Mouse (Mus musculus) urinary bladder, postnatal 14 days (tissue): Measurements from ENCODE around the gene Nt5m.
A peak's percentile ranks its signal among the peaks of the same experiment; 100 is the strongest.

ENCODE experiments used
- DNase-seq: peaks from one replicate; pipeline ENCODE4 v3.0.0; 2021; ENCODE audit warnings: low spot score

Nt5m gene

DNA sequence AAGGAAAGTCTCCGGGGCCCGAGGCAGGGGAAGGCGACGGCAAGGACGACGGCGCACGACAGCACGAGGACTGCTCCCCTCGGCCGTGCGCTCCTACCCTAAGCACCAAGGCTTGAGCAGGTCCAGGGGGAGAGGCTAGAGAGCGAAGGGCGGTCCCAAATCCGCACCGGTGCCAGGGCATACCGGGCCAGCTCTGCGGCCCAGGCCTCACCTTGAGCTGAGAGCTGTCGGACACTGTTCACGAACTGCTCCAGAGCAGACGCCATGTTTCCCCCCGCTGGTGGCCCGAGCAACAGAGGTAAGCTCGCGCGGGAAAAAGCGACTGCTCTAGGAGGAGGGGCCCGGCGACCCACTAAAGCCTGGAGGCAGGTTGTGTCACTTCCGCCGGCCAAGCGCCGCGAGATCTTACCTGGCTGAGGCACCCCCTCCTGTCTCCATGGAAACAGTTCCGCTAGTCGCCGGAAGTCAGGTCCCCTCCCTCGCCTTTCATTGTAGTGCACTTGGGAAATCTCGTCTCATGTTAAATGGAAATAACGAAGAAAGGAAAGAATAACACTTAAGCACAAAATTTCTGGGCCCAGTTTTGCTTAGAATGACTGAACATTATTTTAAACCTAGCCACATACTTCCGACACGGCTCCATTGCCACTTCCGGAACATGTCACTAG, 346 bp downstream of the Nt5m start, which contains the start of gene Cops3:
TSS of gene Cops3 (minus strand) at position 380 of the 668 bp plus-strand sequence.
- DNase-seq, result peak; percentile 96

DNA sequence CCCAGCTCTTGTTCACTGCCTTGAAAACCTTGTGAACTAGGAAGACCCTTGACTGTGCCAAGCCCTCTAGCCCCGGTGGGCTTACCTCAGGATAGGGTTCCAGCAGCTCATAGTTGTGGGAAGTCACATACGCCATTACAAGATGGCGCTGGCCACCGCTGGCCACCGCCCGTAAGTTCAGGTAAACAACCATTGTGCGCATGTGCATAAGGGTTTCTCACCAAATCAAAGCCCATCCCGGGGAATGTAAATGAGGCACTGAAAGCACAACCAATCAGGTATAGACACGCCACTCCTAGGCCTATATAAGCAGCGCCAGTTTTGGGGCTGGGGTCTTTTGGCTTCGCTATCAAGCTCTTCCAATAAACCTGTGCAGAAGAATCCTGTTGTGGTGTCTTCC, 7.1 kb downstream of the Nt5m start:
- no peak for DNase-seq

DNA sequence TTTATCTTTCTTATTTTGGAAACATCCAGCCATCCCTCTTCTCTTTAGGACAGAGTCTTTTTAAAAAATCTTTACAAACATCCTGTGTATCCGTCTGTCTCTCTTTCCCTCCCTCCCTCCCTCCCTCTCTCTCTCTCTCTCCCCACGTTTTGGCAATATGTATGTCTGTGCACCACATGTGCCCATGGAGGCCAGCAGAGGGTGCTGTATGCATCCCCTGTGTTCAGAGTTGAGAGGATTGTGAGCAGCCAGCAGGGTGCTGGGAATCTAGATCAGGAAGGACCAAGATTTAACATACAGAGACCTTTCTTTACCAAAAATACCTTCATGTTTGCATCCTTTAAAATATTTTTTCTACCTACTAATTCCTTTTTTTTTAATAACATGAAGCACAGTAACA, 7.9 kb downstream of the Nt5m start:
- peak; percentile 48 for DNase-seq

DNA sequence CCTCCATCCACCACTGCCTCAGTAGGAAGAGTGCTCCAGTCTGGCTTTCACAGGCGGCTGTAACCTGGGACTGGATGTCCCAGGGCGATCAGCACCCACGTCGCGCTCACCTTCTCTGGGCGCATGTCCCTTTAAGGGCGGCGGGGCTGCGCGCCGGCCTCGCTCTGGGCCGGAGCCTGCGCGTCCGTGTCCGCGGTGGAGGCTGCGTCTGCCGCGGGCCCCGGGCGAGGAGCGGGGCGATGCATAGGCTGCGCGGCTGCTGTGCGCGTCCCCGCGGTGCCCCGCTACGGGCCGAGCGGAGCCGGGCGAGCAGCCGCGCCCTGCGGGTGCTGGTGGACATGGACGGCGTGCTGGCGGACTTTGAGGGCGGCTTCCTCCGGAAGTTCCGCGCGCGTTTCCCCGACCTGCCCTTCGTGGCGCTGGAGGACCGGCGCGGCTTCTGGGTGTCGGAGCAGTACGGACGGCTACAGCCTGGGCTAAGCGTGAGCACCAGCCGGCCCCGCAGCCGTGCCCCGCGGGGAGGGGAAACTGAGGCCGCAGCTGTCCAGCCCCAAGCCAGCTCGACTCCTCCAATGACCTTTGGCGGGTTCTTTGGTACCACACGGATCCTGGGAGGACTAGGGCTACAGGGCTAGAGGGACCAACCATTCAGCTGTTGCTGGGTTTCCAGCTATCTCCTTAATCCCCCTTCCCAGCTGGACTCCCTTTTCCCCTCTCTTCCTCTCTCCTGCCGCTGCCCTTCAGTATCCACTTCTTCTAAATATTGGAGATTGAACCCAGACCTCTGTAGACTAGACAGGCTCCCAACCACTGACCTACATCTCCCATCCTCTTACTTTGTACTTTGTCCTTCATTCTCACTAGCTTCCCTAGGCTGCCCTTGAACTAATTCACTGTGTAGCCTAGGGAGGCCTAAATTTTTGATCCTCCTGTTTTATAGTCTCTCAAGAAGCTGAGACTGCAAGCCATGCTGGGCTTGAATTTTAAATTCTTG, 8.9 kb downstream of the Nt5m start:
- DNase-seq, result peak; percentile 80

DNA sequence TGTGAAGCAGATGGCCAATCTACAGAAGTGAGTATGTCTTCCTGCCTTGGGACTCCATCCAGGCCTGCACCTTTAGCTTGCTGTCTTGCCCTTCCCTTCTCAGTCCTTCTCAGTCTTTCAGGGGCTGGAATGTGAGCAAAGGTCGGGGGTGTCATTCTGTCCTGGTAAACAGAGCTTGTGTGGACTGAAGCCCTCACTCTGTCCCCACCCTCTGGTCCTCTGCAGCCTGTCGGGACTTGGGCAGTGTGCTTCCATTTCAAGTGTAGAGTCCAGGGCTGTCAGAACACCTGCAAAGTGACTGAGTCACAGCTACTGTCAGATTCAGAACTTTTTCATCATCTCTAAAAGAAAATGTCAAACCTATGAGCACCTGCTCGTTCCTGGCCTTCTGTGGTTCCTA, 13.6 kb downstream of the Nt5m start:
- no peak for DNase-seq

DNA sequence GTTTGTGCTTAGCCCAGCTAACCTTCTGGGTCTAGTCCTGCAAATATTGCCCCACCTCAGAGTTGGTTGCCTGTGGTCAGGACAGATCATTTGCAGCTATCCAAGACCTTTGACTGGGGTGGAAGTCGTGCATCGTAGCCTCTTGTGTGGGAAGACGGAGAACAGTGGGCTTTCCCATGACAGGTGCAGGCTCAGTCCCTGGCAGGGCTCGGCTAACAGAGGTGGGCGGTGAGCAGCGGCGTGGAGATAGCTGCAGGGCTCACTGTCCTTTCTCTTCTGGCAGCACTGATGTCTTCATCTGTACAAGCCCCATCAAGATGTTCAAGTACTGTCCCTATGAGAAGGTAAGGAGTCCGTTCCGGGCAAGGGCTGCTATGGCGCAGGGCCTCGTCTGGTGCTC, 21.2 kb downstream of the Nt5m start:
- DNase-seq, result no peak

GRCm38 (mm10) chr11:59864316-59864715, 25.1 kb downstream of the Nt5m start:
- no peak for DNase-seq

DNA sequence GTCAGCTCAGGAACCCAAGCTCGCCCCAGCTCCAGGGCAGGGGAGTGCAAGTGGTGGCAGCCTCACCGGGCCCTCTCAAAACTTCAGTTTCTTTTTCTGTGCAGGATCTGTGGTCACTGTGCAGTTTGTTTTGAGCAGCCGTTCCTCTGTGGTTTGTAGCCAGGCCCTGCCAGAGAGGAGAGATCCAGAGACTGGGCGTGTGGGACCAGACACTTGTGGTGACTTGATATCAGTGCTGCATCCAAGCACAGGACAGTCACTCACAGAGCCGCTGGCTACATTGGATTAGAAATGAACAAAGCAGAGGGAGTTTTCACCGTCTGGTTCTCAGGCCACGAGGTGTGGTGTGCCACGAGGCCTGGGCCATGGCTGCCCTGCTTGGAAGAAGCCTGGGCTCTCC, 32.9 kb downstream of the Nt5m start:
- no peak for DNase-seq

GRCm38 (mm10) chr11:59880031-59880430, 40.8 kb downstream of the Nt5m start:
- DNase-seq, result peak; percentile 80

- DNase-seq, result no peak
Observed at GRCm38 (mm10) chr11:59885217-59885986, 46.2 kb downstream of the Nt5m start.

DNA sequence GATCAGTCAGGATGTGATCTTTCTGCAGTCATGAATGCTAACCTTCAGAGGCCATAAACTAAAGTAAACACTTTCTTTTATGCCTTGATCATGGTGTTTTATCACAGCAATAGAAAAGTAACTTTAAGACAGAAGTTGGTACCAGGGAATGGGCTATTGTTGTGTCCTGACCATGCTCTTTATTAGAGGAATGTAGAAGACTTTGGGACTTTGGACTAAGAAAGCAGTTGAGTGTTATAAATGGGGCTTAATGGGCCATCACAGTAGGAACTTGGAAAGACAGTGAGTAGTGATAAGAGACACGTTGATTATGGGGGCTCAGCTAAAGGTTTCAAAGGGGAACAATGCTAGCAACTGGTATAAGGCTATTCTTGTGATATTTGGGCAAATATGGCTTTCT, 47.7 kb downstream of the Nt5m start:
- DNase-seq, result no peak

- no peak for DNase-seq
Observed at GRCm38 (mm10) chr11:59888151-59888550, 48.9 kb downstream of the Nt5m start.

DNA sequence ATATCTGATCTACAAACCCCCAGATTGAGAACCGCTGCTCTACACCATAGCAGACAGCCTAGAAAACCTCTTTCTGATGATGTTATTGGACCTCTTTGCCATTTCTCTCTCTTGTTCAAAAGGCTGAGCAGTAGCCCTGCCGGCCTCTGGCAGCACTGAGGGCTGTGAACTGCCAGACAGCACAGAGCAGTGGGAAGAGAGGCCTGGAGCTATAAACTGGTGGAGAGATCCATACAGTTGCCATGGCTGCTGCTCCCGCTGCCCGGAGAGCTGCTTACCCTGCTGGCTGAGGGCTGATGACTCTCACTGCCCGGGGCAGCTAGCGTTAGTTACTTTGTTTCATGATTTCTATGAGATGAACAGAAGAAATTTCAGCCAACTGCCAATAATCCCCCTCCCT, 52.6 kb downstream of the Nt5m start:
- DNase-seq, result no peak

DNA sequence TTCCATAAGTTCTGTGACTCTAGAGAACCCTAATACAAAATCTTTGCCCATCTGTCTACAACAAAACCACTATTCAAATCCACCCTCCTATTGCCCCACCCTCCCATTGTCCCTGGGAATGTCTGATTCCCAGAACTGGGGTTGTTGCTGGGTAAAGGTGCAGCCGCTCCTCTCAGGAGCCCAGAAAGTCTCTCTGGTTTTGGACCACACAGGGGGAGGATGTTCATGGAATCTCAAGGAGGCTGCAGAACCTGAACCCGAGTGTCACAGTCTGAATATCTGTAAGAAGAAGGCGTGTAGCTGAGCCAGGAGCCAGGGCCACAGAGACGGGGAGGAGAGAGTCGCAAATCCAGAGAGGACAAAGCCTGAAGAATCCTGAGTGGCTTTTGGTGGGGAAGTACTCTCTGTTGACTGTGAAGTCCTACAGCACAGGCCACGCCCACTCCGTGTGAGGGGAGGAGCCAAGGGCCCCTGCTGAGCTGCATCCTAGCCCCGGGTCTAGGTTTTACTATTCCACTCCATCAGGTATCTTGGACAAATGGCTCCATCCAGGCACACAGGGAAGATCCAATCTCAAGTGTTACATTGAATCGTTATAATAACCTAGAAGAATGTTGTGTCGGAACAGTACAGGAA, 54.0 kb downstream of the Nt5m start:
- no peak for DNase-seq

- DNase-seq, result peak; percentile 24
Observed at GRCm38 (mm10) chr11:59894916-59895315, 55.7 kb downstream of the Nt5m start.

- DNase-seq, result no peak
Observed at GRCm38 (mm10) chr11:59895316-59895715, 56.1 kb downstream of the Nt5m start.

DNA sequence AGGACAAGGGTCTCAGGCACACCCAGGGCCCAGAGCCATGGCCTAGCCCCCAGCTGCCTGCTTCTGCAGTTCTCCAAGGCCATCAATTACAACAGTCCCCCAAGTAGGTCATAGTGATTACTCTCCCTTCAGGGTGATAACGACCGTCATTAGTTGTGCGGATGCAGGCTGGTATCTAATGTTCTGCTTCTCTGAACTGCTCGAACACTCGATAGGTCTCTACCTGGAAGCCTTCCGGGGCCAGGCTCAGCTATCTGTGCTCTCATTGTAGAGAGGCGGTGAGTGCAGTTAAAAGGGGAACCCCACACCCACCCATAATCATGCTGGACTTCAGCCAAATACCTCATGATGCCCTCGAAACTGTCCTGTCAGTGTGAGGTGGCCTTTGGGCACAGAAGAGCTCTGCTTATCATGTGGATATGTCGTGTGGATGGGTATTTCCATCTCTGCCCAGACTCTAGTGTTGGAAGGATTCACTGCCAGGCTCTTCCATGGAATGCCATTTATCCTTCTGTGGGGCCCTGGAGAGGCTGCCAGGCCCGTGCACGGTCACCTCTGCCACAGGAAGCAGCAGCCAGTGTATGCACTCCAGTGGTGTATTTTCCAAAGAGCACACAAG, 58.8 kb downstream of the Nt5m start:
- DNase-seq, result no peak

DNA sequence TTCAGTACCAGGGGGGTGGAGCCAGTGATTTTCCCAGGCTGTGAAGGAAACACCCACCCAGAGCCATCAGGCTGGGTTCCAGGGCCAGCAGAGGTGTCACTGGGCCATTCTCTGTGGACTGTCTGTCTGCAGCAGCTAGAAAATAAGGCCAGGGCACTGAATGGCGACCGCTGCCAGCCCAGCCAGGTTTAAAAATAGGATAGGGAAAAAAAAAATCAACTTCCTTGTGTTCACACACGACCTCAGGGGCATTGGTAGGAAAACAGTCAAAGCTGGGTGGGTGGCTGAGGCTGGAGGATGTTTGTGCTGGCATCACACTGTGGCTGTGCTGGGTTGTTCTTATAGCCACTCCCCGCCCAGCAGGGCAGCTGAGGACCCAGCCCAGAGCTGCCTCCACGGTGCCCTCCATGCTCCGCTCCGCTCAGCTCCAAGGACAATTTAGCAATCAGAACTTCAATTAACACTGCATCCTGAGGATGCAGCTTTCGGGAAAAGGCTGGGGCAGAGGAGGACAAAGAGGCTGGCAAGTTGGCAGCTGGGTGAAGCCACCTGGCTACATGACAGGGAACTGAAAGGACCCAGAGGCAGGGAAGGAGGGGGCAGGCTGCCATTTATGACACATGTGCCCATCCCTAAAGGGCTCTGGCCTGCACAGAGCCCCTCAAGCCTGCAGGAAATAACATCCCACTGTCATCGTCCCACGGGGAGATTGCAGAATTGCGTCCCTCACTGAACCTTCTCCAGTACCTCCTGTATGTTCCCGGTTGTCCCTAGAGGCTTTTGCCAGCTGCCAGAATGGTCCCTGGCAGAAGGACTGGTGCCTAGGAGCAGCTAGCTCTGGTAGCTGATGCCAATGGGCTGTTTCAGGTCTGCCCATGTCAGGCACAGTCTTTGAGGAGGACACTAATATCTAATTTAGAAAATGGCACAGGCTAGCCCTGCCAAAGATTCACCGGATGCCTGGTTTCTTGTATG, 60.8 kb downstream of the Nt5m start:
- DNase-seq, result no peak

DNA sequence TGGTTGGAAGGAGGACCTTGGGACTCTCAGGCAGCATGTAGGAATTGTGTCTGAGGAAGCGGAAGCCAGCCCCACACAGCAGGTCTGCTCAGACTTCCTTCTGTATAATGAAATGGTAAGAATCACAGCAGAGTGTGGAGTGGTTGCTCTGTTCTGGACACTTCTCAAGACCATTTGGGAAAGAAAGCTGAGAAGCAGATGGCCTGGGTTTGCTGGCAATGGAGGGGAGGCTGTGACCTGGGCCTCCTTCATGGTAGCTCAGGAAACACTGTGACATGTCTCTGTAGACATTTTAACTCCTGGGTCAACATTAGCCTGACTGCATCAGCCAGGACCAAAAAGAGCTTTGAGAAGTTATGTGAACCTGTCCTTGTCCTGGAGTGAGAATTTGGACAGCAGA, 61.7 kb downstream of the Nt5m start:
- no peak for DNase-seq

DNA sequence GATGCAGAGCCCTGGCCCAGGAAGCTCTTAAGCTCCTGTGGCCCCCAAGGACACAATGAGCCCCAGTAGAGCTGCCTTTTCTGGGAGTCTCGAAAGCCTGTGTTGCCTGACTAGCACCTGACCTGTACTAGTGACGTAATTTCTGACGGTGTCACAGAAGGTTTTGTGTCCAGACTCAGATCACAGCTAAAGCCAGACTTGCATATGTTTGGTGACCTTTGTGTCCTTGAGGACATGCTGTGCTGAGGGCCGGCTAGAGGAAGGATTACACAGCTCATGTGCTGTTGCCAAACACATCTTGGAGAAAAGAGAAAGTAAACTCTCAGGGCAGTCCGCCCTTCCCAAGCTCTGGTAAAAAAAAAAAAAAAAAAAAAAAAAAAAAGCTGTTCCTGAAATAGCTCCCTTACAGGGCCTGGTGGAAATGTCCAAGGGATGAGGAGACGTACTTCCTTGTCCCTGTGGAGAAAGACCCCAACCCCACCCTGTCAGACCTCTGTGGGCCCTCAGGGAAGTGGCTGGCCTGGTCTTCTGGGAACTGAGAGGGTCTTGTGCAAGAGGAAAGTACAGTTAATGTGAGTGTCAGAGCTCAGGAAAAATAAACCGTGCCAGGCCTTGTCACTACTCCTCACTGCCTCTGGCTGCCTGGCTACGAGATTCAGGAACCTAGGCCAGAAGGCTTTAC, 62.9 kb downstream of the Nt5m start:
- DNase-seq, result no peak
